Mouse (Mus musculus): ENCODE measurements around the gene Traf1. TPM values are rescaled to one million over a fixed set of nuclear protein-coding genes. Genes with fewer than 3 reads are reported as not detected.
A peak's percentile ranks its signal among the peaks of the same experiment; 100 is the strongest.

The Traf1 gene
- polyA plus RNA-seq, 1 experiment = 64.4 TPM

- Histone ChIP-seq H3K27me3 (ENCODE audit: control insufficient read depth, insufficient read depth, low read length) (no peaks in the 10 kb centered on the region), H3K4me1 (ENCODE audit: control insufficient read depth, insufficient read depth, insufficient read length) (peaks cover 41% of the 10 kb centered on the region), H3K27ac (ENCODE audit: insufficient read depth, low read length) (0 out of 2 replicates have a peak overlapping the region, but pooled peaks have one; percentile 2), H3K4me3 (ENCODE audit: extremely low read depth, insufficient read depth, insufficient read length) (no peak overlapping the region), H3K36me3 (ENCODE audit: control insufficient read depth, insufficient read depth, low read length) (no peaks in the 10 kb centered on the region)
- TF ChIP-seq CTCF (IDR thresholded peaks at IDR 0.05; ENCODE audit: extremely low read depth, insufficient read depth, insufficient read length, insufficient replicate concordance) (no peak), POLR2A (IDR thresholded peaks at IDR 0.05; ENCODE audit: low read depth, low read length) (no peak)
- WGBS = 90% methylated on average over 2 of the region's 2 CpGs
- DNase-seq (ENCODE audit: low read depth in 1 of 2, low spot score in 2 of 2) = no peak
These were observed 16.7 kb upstream of the Traf1 start for GRCm38 (mm10) chr2:34978226-34978625.

GRCm38 (mm10) chr2:34976945-34977658 lies 15.5 kb upstream of the Traf1 start:
- H3K4me3 ChIP-seq (ENCODE audit: extremely low read depth, insufficient read depth, insufficient read length) = 0 out of 2 replicates have a peak overlapping the region, but pooled peaks have one; percentile 2
- no peak for TF ChIP-seq CTCF (IDR thresholded peaks at IDR 0.05; ENCODE audit: extremely low read depth, insufficient read depth, insufficient read length, insufficient replicate concordance)
- H3K27me3 ChIP-seq (ENCODE audit: control insufficient read depth, insufficient read depth, low read length) = no peaks in the 10 kb centered on the region
- 20% methylated on average over 8 of the region's 8 CpGs for WGBS
- H3K27ac ChIP-seq (ENCODE audit: insufficient read depth, low read length) = peak overlapping the region; percentile 96
- peak; percentile 56 to 78 for DNase-seq (ENCODE audit: low read depth in 1 of 2, low spot score in 2 of 2)
- H3K4me1 ChIP-seq (ENCODE audit: control insufficient read depth, insufficient read depth, insufficient read length) = peaks cover 41% of the 10 kb centered on the region
- H3K36me3 ChIP-seq (ENCODE audit: control insufficient read depth, insufficient read depth, low read length) = no peaks in the 10 kb centered on the region

GRCm38 (mm10) chr2:34976447-34976846 lies 14.9 kb upstream of the Traf1 start:
- no peak overlapping the region for H3K4me3 ChIP-seq (ENCODE audit: extremely low read depth, insufficient read depth, insufficient read length)
- H3K4me1 ChIP-seq (ENCODE audit: control insufficient read depth, insufficient read depth, insufficient read length) = peaks cover 37% of the 10 kb centered on the region
- no peaks in the 10 kb centered on the region for H3K36me3 ChIP-seq (ENCODE audit: control insufficient read depth, insufficient read depth, low read length)
- TF ChIP-seq CTCF (IDR thresholded peaks at IDR 0.05; ENCODE audit: extremely low read depth, insufficient read depth, insufficient read length, insufficient replicate concordance) (no peak), POLR2A (IDR thresholded peaks at IDR 0.05; ENCODE audit: low read depth, low read length) (no peak)
- H3K27ac ChIP-seq (ENCODE audit: insufficient read depth, low read length) = peak overlapping the region; percentile 96
- DNase-seq (ENCODE audit: low read depth in 1 of 2, low spot score in 2 of 2) = peak; percentile 39 to 65
- no peaks in the 10 kb centered on the region for H3K27me3 ChIP-seq (ENCODE audit: control insufficient read depth, insufficient read depth, low read length)
- WGBS = 19% methylated on average over 6 of the region's 6 CpGs

- Histone ChIP-seq H3K27me3 (ENCODE audit: control insufficient read depth, insufficient read depth, low read length) (no peaks in the 10 kb centered on the region), H3K27ac (ENCODE audit: insufficient read depth, low read length) (no peak overlapping the region), H3K36me3 (ENCODE audit: control insufficient read depth, insufficient read depth, low read length) (no peaks in the 10 kb centered on the region), H3K4me1 (ENCODE audit: control insufficient read depth, insufficient read depth, insufficient read length) (peaks cover 23% of the 10 kb centered on the region; the same call in 1 of the 2 replicates), H3K4me3 (ENCODE audit: extremely low read depth, insufficient read depth, insufficient read length) (no peak overlapping the region)
- no peak for TF ChIP-seq POLR2A (IDR thresholded peaks at IDR 0.05; ENCODE audit: low read depth, low read length)
- TF ChIP-seq CTCF (IDR thresholded peaks at IDR 0.05; ENCODE audit: extremely low read depth, insufficient read depth, insufficient read length, insufficient replicate concordance) = no peak
- 74% methylated on average over 8 of the region's 8 CpGs for WGBS
- no peak for DNase-seq (ENCODE audit: low read depth in 1 of 2, low spot score in 2 of 2)
These were observed 11.5 kb upstream of the Traf1 start for GRCm38 (mm10) chr2:34973087-34973486.

- H3K4me1 ChIP-seq (ENCODE audit: control insufficient read depth, insufficient read depth, insufficient read length) = peaks cover 11% of the 10 kb centered on the region; the same call in 1 of the 2 replicates
- H3K27ac ChIP-seq (ENCODE audit: insufficient read depth, low read length) = no peak overlapping the region
- TF ChIP-seq POLR2A (IDR thresholded peaks at IDR 0.05; ENCODE audit: low read depth, low read length) (no peak), CTCF (IDR thresholded peaks at IDR 0.05; ENCODE audit: extremely low read depth, insufficient read depth, insufficient read length, insufficient replicate concordance) (no peak)
- no peaks in the 10 kb centered on the region for H3K36me3 ChIP-seq (ENCODE audit: control insufficient read depth, insufficient read depth, low read length)
- WGBS = 86% methylated on average over 11 of the region's 11 CpGs
- no peaks in the 10 kb centered on the region for H3K27me3 ChIP-seq (ENCODE audit: control insufficient read depth, insufficient read depth, low read length)
- no peak overlapping the region for H3K4me3 ChIP-seq (ENCODE audit: extremely low read depth, insufficient read depth, insufficient read length)
- DNase-seq (ENCODE audit: low read depth in 1 of 2, low spot score in 2 of 2) = no peak
These were observed 9.7 kb upstream of the Traf1 start for GRCm38 (mm10) chr2:34971080-34971888.

- peak in 1 of 2 experiments; percentile 63 for DNase-seq (ENCODE audit: low read depth in 1 of 2, low spot score in 2 of 2)
- no peak overlapping the region for H3K4me3 ChIP-seq (ENCODE audit: extremely low read depth, insufficient read depth, insufficient read length)
- H3K4me1 ChIP-seq (ENCODE audit: control insufficient read depth, insufficient read depth, insufficient read length) = peaks cover 15% of the 10 kb centered on the region; the same call in 1 of the 2 replicates
- WGBS = 31% methylated on average over 9 of the region's 9 CpGs
- no peak overlapping the region for H3K27ac ChIP-seq (ENCODE audit: insufficient read depth, low read length)
- TF ChIP-seq POLR2A (IDR thresholded peaks at IDR 0.05; ENCODE audit: low read depth, low read length) (no peak), CTCF (IDR thresholded peaks at IDR 0.05; ENCODE audit: extremely low read depth, insufficient read depth, insufficient read length, insufficient replicate concordance) (peak; percentile 81; the same call in 1 of the 2 replicates)
- H3K27me3 ChIP-seq (ENCODE audit: control insufficient read depth, insufficient read depth, low read length) = no peaks in the 10 kb centered on the region
- H3K36me3 ChIP-seq (ENCODE audit: control insufficient read depth, insufficient read depth, low read length) = no peaks in the 10 kb centered on the region
These were observed 8.6 kb upstream of the Traf1 start for GRCm38 (mm10) chr2:34970092-34970750.
